Mouse (Mus musculus) C3H10T1/2 (cell line): ENCODE data around the gene Cdipt. TPM values are rescaled to one million over a fixed set of nuclear protein-coding genes. Genes with fewer than 3 reads are reported as not detected.

ENCODE experiments used
- polyA plus RNA-seq, 2 experiments: library from polyadenylated mRNA; unstranded; fragments of >200 nt; fragmentation: generic; extraction: Trizol; gene quantifications; one replicate each; pipeline ENCODE4 v1.2.1; 2012; ENCODE audit warnings: missing spikeins in 2 of 2

The Cdipt gene
- polyA plus RNA-seq, result 10 to 100 TPM; 88.2 to 97.1 TPM

DNA sequence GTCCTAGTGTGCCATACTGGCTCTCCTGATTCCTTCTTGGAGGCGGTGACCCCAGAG, at the start of gene Cdipt:
Gene Cdipt, plus strand, starts transcription at position 22 of the 57 bp plus-strand sequence.

GRCm38 (mm10) chr7:126928384-126929037, 47.2 kb upstream of the Cdipt start, which contains the start of gene Kctd13:
Gene Kctd13, plus strand, starts transcription at chr7:126928879.

GRCm38 (mm10) chr7:126949403-126949792, 26.3 kb upstream of the Cdipt start, which contains the start of gene Asphd1:
Gene Asphd1, minus strand, starts transcription at chr7:126949582.

DNA sequence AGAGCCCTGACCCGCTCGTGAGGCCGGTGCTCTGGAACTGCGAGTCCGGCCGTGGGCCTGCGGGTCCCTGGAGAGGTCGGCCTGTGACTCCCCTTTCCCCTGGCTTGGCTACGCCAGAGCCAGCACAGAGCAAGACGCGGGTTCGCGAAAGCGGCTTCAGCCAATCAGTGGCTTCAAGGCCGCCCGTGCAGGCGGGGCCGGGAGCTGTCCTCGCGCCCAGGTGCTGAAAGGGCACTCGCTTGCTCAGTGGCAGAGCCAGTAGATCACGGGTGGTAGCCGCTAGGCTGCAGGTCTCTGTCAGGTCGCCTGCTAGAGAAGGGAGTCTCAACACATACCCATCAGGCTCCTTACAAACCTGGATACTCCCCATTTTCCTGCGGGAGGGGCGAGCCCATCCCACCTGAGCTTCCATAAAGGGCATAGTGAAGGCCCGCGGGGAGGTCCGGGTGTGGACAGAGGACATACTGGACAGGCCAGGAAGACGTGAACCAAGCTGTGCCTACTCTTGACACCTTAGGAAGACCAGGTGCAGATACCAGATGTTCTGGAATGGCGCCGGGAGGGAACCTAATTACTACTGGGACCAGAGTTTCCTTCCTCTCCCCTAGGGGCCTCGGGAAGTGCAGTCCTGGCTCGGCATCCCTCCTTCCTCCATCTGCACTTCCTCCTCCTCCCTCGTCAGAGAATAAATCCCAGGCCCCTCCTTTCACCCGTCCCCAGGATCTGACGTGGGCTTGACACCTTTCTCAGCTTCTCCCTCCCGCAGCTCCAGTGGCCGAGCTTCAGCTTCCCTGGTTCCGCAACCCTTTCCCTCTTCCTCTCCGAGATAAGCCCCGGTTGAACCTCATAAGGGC, 25.7 kb upstream of the Cdipt start, which contains the start of gene Sez6l2:
Gene Sez6l2, plus strand, starts transcription at position 771 of the 854 bp plus-strand sequence.

GRCm38 (mm10) chr7:126975950-126976866, 494 bp downstream of the Cdipt start, which contains the start of gene Cdiptos:
Gene Cdiptos, minus strand, starts transcription at chr7:126976098.

DNA sequence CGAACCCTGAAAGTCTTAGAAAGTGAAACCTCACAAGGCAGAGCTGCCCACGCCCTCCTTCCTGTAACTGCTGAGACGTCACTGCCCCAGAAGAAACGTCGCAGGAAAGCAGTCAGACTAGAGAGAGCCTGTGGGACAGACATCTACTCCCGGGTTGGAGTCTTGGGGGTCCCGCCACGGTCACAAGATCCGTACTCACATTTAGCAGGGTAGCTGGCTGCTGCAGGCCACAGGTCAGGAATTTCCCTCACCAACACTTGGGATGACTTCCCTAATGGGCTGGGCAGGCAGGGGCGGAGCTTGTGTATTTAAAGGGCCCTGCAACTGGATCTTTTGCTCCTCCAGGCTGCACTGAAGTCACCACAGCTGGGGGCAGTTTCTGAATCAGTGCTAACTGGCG, 38.6 kb downstream of the Cdipt start, which contains the start of gene Mvp:
Gene Mvp, minus strand, starts transcription at position 302 of the 400 bp plus-strand sequence.

GRCm38 (mm10) chr7:127016481-127016485, 40.6 kb downstream of the Cdipt start, which contains the start of gene Pagr1b:
Gene Pagr1b, minus strand, starts transcription at chr7:127016484.

DNA sequence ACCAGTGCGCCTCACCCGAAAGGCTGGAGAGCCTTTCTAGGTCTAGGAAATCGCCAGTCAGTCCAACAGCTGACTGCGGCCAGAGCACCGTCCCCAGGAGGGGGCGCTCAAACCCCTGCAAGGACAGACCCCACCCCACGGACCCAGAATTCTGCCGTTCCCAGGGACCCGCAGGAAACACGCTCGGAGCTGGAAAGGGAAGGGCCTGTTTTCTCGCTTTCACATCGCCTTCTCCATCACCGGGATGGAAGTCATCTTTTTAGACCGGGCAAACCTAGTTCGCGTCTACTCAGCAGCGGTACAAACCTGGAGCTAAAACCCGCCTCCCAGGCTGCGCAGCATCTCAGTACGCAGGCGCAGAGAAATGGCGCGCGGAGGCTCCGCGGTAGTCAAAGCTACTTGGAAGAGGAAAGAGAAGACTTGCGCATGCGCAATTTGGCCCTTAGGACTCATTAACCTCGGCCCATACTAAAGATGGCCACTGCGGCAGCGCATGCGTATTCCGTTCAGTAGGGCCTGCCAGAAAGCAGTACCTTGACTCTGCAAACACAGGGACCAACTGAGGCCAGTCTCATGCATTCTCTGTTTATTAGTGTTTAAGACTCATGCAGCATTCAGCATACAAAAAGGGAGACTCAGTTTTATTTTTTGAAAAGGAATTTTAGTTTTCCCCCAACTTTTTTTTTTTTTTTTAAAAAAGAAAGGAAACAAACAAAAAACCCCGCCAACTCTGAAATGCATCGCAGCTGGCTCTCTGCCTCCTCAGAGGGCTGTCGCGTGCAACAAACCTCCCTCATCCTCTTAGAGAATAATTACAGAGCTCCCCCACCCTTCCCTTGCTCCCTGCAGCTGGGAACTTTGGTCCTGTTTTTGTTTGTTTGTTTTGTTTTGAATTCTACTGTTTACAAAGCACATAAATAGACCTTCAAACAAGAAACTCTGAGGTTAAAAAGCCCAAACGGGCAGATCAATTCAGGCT, 41.5 kb downstream of the Cdipt start, which contains the start of gene Pagr1a:
Gene Pagr1a, minus strand, starts transcription at position 382 of the 979 bp plus-strand sequence.

DNA sequence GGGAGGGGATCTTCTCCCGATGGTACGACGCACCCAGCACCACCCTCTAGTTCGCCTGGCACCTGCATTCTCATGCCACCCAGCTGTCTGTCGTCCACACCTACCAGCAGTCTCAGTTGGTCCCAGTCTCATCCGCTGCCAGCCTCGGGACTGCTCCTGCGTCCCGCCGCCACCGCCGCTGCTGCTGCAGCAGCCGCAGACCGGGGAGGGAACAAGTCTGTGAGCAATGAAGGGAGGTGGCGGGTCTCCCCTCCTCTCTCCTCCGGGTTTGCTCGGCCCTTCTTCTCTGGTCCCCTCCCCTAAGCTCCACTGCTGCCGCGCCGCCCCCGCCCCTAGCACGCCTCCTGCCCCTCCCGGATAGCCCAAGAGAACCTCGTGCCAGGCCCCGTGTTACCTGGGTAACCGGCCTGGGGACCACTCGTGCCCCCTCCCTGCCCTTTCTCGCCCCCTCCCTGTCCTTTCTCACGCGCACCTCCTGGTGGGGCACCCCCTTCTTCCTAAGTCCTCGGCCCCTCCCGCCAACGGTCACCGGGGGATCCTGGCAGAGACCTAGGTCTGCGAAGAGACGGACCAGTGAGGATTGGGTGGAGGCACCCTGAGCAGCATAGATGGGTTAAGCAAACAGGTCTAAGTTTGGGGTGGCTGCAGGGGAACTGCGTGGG, 45.3 kb downstream of the Cdipt start, which contains the start of the genes Gm42742 and Prrt2:
Gene Gm42742, minus strand, starts transcription at position 197 of the 662 bp plus-strand sequence.
Gene Prrt2, minus strand, starts transcription at position 311 of the 662 bp plus-strand sequence.

GRCm38 (mm10) chr7:127026984-127027726, 51.4 kb downstream of the Cdipt start, which contains the start of gene Maz:
Gene Maz, minus strand, starts transcription at chr7:127027037.

Other genes starting within 250 kb of the Cdipt start
- gene Mapk3, start 216.3 kb upstream of the Cdipt start, polyA plus RNA-seq, result 100 to 1,000 TPM; 144 to 277 TPM
- gene Gdpd3, start 209.6 kb upstream of the Cdipt start, polyA plus RNA-seq, result 1 to 10 TPM in 1 of 2 experiments, under 1 TPM in 1; 0.20 to 4.2 TPM
- gene Ypel3, start 199.0 kb upstream of the Cdipt start, polyA plus RNA-seq, result 100 to 1,000 TPM in 1 of 2 experiments, 10 to 100 TPM in 1; 18.7 to 138 TPM
- gene Tbx6, start 194.4 kb upstream of the Cdipt start, polyA plus RNA-seq, result under 1 TPM; 0.01 to 0.58 TPM
- 100 to 1,000 TPM; 126 TPM for gene Ppp4c, start 183.4 kb upstream of the Cdipt start, polyA plus RNA-seq
- under 1 TPM; 0.08 TPM for gene Fam57b, start 178.2 kb upstream of the Cdipt start, polyA plus RNA-seq
- not detected for gene 4930451I11Rik, start 144.3 kb upstream of the Cdipt start, polyA plus RNA-seq
- gene Doc2a, start 128.5 kb upstream of the Cdipt start, polyA plus RNA-seq, result not detected
- gene Hirip3, start 113.9 kb upstream of the Cdipt start, polyA plus RNA-seq, result 10 to 100 TPM; 10.8 to 24.2 TPM
- gene Ino80e, start 113.5 kb upstream of the Cdipt start, polyA plus RNA-seq, result 10 to 100 TPM; 65.9 to 98.4 TPM
- 10 to 100 TPM; 10.1 to 53.2 TPM for gene Taok2, start 91.2 kb upstream of the Cdipt start, polyA plus RNA-seq
- 10 to 100 TPM; 27.0 to 35.9 TPM for gene Tmem219, start 53.0 kb upstream of the Cdipt start, polyA plus RNA-seq
- 10 to 100 TPM in 1 of 2 experiments, 1 to 10 TPM in 1; 5.7 to 11.3 TPM for gene Kctd13, start 47.0 kb upstream of the Cdipt start, polyA plus RNA-seq
- under 1 TPM; 0.02 to 0.05 TPM for gene Asphd1, start 26.3 kb upstream of the Cdipt start, polyA plus RNA-seq
- gene Sez6l2, start 25.4 kb upstream of the Cdipt start, polyA plus RNA-seq, result under 1 TPM; 0.04 to 0.25 TPM
- gene Cdiptos, start 184 bp downstream of the Cdipt start, polyA plus RNA-seq, result under 1 TPM; 0.47 to 0.64 TPM
- 10 to 100 TPM; 49.1 to 81.7 TPM for gene Mvp, start 38.7 kb downstream of the Cdipt start, polyA plus RNA-seq
- under 1 TPM in 1 of 2 experiments, not detected in 1; 0.55 TPM for gene Pagr1b, start 40.6 kb downstream of the Cdipt start, polyA plus RNA-seq
- gene Pagr1a, start 41.4 kb downstream of the Cdipt start, polyA plus RNA-seq, result 10 to 100 TPM; 14.8 to 18.0 TPM
- gene Gm42742, start 45.2 kb downstream of the Cdipt start, polyA plus RNA-seq, result 10 to 100 TPM; 28.7 to 44.7 TPM
- under 1 TPM in 1 of 2 experiments, not detected in 1; 0.44 TPM for gene Prrt2, start 45.3 kb downstream of the Cdipt start, polyA plus RNA-seq
- gene Maz, start 51.1 kb downstream of the Cdipt start, polyA plus RNA-seq, result 100 to 1,000 TPM; 130 to 150 TPM
- 10 to 100 TPM; 51.4 to 57.4 TPM for gene Kif22, start 66.6 kb downstream of the Cdipt start, polyA plus RNA-seq
- not detected for gene Zg16, start 111.4 kb downstream of the Cdipt start, polyA plus RNA-seq
- gene AI467606, start 115.4 kb downstream of the Cdipt start, polyA plus RNA-seq, result under 1 TPM; 0.08 to 0.25 TPM
- gene Qprt, start 146.3 kb downstream of the Cdipt start, polyA plus RNA-seq, result under 1 TPM in 1 of 2 experiments, not detected in 1; 0.11 TPM
- gene Spn, start 161.9 kb downstream of the Cdipt start, polyA plus RNA-seq, result 1 to 10 TPM; 2.9 to 7.1 TPM
- gene Cd2bp2, start 220.1 kb downstream of the Cdipt start, polyA plus RNA-seq, result 10 to 100 TPM; 39.6 to 40.3 TPM
- 10 to 100 TPM; 29.3 to 41.2 TPM for gene Tbc1d10b, start 232.6 kb downstream of the Cdipt start, polyA plus RNA-seq
- 1 to 10 TPM in 1 of 2 experiments, under 1 TPM in 1; 0.81 to 2.0 TPM for gene Mylpf, start 233.0 kb downstream of the Cdipt start, polyA plus RNA-seq